Mouse (Mus musculus) forelimb bud, embryonic 11.5 days (tissue): ENCODE measurements around the gene Usp43.

Experiments used
- DNase-seq: peaks from one replicate; pipeline ENCODE4 v3.0.0-alpha.2; 2012; ENCODE audit warnings: low read depth, low spot score

Usp43 gene

DNA sequence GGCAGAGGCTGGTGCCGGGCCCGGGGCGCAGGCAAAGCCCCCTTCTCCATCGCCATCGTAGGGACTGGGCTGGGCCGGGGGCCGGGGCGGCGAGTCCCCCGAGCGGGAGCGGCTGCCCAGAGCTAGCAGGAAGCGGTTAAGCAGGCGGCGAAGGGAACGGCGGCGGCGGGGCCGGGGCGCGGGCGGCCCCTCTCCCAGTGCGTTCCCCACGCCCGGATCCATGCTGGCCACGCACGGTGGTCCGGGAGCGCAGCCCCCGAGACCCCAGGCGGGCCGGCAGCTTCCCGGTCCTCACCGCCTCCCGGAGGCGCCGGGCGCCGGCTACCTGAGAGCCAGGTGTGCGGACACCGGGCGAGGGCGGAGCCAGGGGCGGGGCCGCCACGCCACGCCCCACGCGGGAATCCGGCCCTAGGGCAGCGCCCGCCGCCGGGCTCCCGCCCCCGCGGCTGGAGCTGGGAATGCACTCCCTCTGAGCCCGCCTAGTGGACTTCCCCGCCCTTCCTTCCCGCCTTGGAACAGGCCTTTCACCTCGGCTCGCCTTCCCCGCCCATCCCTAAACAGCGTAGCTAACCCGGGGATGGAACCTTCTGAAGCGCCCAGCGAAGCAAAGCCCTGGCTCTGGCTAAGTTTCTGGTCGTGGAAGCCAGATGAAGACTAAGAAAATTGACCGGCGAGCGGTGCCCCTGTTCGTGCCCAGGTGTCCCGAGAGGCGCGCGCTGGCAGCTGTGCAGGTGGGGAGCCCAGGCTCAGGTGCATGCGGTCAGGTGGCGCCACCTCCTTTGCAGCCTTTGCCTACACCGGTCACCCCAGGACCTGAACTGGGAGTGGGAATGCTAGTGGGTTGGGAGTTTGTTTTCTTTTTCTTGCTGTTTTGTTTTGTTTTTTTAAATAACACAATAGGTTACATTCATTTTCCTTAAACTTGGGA lies at the start of gene Usp43:
TSS of gene Usp43 (minus strand) at position 327 of the 928 bp plus-strand sequence.
- DNase-seq = peak; percentile 35

DNA sequence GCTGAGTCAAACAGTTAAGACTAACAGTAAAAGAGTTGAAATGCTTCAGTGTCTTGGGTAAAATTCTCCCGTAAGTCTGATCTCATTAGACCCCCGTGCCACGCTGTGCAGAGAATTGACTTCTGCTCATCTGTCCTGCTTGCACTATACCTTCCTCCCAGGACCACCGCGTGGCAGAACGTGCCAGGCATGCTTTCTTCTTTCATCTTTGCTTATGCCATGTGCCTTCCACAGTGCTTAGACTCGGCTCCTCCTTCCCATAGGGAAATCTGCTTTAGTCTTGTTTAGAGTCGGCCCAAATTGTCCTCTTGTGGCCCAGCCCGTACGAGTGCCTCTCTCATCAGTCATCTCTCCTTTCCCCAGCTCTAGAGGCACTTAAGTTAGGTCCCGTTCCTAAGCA lies 45.9 kb upstream of the Usp43 start:
- no peak for DNase-seq

DNA sequence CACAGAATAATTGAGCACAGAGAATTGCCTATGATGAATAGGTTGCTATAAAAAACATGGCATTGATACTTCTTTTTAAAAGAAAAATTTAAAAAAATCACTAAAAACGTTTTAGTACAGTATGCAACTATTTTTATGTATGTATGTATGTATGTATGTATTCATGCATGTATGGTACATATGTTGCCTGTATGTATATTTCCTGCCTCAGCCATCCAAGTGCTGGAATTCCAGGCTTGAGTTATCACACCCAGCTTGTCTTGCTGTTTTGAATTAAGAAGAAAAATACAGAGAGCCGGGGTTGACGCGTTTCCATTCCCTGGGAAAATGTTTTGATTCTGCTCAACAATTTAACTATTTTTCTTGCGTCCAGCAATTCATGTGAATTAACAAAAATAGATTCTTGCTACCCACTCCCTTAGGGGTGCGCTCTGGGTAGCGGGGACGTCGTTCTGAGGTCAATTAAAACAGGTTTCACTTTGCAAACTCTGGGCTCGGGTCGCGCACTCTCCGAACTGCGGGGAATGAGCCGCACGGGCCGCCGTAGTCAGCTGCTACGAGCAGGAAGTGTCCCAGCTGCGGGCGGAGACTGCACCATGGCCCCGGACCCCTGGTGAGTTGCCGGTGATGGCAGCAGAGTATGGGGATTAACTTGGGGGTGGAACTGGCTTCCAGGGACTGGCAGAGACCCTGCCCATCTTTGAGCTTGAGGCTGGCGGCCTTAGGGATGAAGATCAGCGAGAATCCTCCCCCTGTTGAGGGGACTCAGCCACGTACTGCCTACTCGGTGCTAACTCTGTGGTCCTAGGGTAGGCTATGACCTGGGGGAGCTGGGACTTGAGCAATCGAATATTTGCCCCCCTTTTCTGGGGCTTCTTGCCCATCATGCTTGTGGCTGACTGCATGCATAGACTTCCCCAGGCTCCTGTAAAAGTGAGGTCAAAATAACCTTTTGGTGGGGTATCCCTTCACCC lies 44.2 kb upstream of the Usp43 start, which contains the start of gene Stx8:
TSS of gene Stx8 (plus strand) at position 289 of the 974 bp plus-strand sequence.
- DNase-seq = peak; percentile 82

GRCm38 (mm10) chr11:67965242-67965883 lies 43.4 kb upstream of the Usp43 start, which contains the start of gene Cfap52:
Gene Cfap52, minus strand, starts transcription at chr11:67965651.
- peak; percentile 88 for DNase-seq

- no peak for DNase-seq
These were observed 42.2 kb upstream of the Usp43 start for GRCm38 (mm10) chr11:67964110-67964509.

DNA sequence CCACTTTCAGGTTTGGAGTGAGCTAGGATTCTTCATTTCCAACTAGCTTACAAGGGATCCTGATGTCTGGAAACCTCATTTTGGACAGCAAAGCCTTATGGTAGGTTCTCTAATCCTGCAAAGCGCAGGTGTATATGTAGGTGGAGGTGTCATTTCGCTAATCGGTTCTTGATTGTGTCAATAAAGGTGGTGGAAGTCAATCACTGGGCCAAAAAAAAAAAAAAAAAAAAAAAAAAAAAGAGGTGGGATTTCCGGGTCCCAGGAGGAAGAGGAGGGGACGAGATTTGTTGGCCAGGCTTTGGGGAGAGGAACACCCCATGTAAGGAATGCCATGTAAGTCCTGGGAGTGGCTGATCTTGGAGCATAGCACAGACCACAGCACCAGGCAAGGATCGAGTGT lies 32.5 kb upstream of the Usp43 start:
- DNase-seq = no peak

- no peak for DNase-seq
These were observed 31.7 kb upstream of the Usp43 start for GRCm38 (mm10) chr11:67953604-67954003.

GRCm38 (mm10) chr11:67949475-67949874 lies 27.5 kb upstream of the Usp43 start:
- DNase-seq = no peak

DNA sequence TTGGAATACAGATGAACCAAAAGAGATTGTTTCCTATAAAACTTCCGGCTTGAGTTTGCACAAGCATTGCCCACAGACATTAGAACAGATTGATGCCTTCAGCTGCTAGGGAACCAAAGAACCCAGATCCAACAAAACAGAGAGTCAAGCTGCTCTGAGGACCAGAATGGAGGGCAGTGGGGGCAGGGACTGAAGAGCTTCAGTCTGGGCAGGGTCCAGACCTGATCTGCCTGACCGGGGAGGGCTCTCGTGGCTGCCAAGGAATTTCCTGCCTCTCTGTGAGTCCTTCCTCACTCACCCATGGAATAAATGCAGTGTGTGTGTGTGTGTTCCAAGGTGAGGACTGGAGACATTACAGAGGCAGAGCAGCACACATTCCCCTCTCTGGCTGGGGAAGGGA lies 26.3 kb upstream of the Usp43 start:
- DNase-seq = no peak

DNA sequence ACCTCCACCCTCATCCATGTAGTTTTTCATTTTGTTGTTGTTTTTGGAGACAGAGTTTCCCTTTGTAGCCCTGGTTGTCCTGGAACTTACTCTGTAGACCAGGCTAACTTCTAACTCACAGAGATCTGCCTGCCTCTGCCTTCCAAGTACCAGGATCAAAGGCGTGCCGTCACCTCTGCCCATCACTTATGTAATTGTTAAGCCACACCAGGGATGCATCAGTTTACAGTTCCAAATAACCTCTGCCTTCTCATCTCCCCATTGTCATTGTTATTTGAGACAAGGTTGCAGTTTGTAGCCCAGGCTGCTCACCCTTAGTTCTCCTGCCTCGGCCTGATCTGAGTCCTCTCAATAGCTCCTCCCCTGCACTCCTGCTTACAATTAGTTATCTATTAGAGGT lies 10.2 kb upstream of the Usp43 start:
- no peak for DNase-seq

DNA sequence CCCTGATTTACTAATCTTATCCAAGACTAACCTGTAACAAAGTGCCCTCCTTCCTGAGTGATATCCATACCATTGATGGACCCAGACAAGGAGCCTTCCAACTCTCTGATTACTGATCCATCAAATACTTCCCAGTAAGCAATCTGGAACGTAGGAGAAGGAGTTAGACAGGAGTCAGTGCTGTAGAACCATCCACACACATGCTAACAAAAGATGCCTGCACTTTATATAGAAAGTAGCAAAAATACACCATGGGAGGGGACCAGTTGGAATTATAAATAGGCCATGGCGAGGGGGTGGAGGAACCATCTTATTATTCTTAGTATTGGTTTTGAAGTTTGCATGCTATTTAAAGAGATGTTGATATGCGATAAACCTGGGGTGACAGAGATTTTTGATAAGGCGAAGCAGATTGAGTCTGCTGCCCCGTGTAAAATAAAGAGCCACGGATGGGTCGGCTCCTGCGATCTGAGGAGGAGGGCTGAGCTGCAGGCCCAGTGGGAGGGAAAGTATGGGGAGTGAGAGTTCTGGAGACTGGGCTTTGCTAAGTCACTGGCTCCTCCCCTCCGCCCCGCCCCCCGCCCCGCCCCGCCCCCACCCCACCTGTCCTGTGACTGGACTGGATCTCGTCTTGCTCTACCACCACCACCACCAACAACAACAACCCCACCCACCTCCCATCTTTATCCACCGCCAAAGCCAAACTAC lies 4.5 kb upstream of the Usp43 start:
- DNase-seq = no peak

GRCm38 (mm10) chr11:67925000-67925399 lies 3.0 kb upstream of the Usp43 start:
- no peak for DNase-seq

DNA sequence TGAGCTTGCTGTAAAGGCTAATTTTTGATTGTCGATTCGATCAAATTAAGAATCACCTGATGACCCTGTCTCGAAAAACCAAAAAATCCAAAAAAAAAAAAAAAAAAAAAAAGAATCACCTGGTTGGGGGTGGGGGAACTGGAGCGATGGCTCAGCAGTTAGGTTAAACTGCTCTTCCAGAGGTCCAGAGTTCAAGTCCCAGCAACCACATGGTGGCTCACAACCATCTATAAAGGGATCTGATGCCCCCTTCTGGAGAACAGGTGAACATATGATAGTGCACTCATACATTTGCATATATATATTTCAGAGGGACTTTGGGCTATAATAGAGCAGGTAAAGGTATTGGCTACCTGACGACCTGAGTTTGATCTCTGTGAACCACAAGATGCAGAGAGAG lies 1.8 kb upstream of the Usp43 start:
- no peak for DNase-seq

- peak; percentile 67 for DNase-seq
These were observed 787 bp upstream of the Usp43 start for GRCm38 (mm10) chr11:67922755-67923125.

DNA sequence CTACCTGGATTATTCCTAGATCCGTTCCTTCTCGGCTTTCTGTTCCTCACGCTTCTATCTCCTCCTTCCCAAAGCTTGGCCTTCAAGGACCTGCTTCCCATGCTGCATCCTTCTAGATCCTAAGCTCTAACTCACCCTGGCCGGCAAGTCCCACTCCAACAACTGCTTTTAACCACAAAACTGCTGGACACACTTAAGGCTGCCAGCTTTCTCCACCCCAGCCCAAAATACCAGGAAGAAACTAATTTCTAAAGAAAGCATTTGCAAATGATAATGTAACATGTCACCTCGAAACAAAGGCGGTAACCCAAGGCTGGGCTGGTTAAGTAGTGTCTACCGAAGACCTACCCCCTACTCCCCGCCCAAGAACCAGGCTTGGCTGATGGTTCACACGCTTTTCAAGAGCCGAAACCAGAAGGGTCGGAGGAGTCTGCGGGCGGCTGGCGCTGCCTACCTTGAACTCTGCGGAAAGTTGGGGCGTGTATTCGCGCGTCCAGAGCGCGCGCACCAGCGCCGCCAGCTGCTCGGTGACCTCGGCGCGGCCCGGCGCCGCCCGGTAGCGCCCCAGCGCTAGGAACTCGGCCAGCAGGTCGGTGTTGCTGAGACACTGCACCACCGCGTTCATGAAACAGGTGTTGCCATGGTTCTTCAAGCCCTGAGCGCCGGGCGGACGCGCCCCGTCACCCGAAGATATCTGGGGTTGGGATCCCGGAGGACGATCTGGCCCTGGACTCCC lies 694 bp downstream of the Usp43 start:
- peak; percentile 33 for DNase-seq

- DNase-seq = no peak
These were observed 1.6 kb downstream of the Usp43 start for GRCm38 (mm10) chr11:67920226-67920960.

DNA sequence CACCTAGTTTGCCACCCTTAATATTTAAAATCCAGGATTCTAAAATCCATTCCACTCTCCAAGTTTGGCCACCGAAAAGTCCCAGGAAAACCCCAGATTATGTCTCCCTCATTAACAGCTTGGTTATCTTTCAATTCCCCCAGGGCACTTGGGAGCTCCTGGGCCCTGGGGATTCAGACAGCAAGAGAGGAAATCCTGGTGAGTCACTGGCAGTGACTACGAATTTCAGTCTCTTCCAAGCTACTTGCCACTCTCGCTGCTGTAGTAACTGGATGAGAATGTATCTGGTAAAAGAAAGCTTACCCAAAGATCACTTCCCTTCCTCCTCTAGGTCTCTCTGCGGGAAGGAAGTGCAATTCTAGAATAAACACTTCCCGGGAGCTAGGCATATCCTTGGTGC lies 2.4 kb downstream of the Usp43 start:
- no peak for DNase-seq

DNA sequence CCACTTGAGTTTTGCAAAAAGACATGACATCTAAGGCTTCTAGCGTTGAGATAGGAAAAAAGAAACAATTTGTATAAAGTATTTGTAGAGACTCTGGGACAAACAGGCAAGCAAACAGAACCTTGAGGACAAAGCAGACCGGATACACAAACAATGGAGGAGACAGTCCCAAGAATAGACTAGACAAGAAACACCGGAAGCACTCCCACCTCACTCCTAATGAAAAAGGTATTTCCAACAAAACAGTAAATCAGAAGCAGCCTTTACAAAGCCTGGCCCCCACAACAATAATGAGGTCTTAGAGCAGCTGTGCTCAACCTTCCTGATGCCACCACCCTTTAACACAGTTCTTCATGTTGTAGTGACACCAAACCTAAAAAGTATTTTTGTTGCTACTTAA lies 4.8 kb downstream of the Usp43 start:
- DNase-seq = no peak

DNA sequence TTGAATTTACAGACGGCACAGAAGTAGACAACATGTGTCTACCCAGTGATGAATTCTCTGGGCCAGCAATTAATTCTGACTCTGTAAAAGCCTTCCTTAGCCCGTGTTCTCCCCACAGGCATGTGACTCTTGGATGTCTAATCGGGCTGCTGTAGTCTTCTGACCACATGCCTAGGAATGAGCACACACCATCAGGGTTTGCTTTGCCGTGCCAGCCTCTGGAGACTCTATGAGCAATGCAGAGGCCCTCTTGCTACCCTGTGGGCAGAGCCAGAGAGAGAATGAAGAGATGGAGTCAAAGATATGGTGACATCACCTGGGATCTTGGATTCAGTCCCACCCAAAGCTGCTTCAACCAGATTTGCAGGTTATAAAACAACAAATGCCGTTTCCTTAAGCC lies 10.9 kb downstream of the Usp43 start:
- DNase-seq = no peak

DNA sequence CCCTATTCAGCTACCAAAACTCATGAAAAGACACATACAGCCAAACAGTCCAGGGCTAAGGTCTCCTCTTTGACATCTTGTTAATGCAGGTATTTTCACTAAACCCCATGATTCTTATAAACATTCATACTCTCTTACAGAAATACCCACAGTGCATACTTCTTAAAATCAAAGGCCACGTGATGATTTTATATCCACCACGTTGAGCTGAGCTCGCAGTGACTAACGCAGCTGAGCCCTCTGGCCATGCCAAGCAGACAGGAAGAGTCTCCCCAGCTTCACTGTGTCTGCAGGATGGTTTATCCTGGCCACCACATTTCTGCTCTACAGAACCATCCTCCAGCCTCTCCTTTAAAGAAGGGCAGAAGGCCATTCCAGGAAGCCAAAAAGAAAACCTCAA lies 18.2 kb downstream of the Usp43 start:
- DNase-seq = no peak
